Mouse (Mus musculus) midbrain, postnatal 0 days (tissue): ENCODE measurements around the gene Reep6. TPM values are rescaled to one million over a fixed set of nuclear protein-coding genes. Genes with fewer than 3 reads are reported as not detected.

Experiments used
- ATAC-seq: fragments of 200-750 bp; cut with Nextera tagmentation; 2 replicates; pipeline ENCODE4 v1.8.0; 2017; ENCODE audit warnings: moderate number of reproducible peaks, mild to moderate bottlenecking, moderate TSS enrichment, moderate library complexity; ENCODE audit not compliant: low FRiP score
- DNase-seq: peaks from one replicate; pipeline ENCODE4 v3.0.0-alpha.2; 2015; ENCODE audit warnings: low spot score
- H3K27ac ChIP-seq: fragments of 300-500 bp; sonication (generic); 2 replicates; pipeline ENCODE4 v1.5.1; 2014; ENCODE audit warnings: low read depth, mild to moderate bottlenecking, low read length, mixed read lengths
- H3K27me3 ChIP-seq: fragments of 300-500 bp; sonication (generic); 2 replicates; pipeline ENCODE4 v1.6.1; 2014; ENCODE audit warnings: low read length, control low read depth, mixed read lengths; ENCODE audit not compliant: insufficient read depth
- H3K36me3 ChIP-seq: fragments of 300-500 bp; sonication (generic); 2 replicates; pipeline ENCODE4 v1.6.1; 2014; ENCODE audit warnings: low read length, control low read depth, mixed read lengths; ENCODE audit not compliant: insufficient read depth
- H3K4me1 ChIP-seq: fragments of 300-500 bp; sonication (generic); 2 replicates; pipeline ENCODE4 v1.6.1; 2014; ENCODE audit warnings: mild to moderate bottlenecking, control low read depth, antibody characterized with exemption, low read length, mixed read lengths; ENCODE audit not compliant: insufficient read depth
- H3K4me2 ChIP-seq: fragments of 300-500 bp; sonication (generic); 2 replicates; pipeline ENCODE4 v1.6.1; 2014; ENCODE audit warnings: low read depth, mild to moderate bottlenecking, low read length, mixed read lengths; ENCODE audit not compliant: poor library complexity, severe bottlenecking
- H3K4me3 ChIP-seq: fragments of 300-500 bp; sonication (generic); 2 replicates; pipeline ENCODE4 v1.5.1; 2014; ENCODE audit warnings: low read depth, mild to moderate bottlenecking, low read length, moderate library complexity
- H3K9ac ChIP-seq: fragments of 300-500 bp; sonication (generic); replicated peaks from 2 replicates; pipeline ENCODE4 v1.6.1; 2014; ENCODE audit warnings: mild to moderate bottlenecking, low read length, moderate library complexity, mixed read lengths; ENCODE audit not compliant: poor library complexity, severe bottlenecking
- H3K9me3 ChIP-seq: fragments of 300-500 bp; sonication (generic); 2 replicates; pipeline ENCODE4 v1.6.1; 2016; ENCODE audit warnings: low read length, control low read depth
- CTCF ChIP-seq: IDR thresholded peaks from 2 replicates; pipeline ENCODE4 v1.5.1; 2016; ENCODE audit warnings: antibody characterized with exemption, mild to moderate bottlenecking
- WGBS: fragments of 180-500 bp; shearing (Covaris S2); extraction: QIAGEN DNeasy Blood & Tissue Kit; methylation state at CpG from one replicate; pipeline ENCODE4 v1.1.7; 2014; 5-methylcytosine and 5-hydroxymethylcytosine counted together
- polyA plus RNA-seq: library from polyadenylated mRNA; unstranded; fragments of >200 nt; fragmentation: Nextera tagmentation; extraction: Ambion mirVana; gene quantifications from 2 replicates; pipeline ENCODE4 v1.2.1, GENCODE M21; 2015
- total RNA-seq: library from RNA; depleted of rRNA; stranded (reverse); fragments of >200 nt; gene quantifications from 2 replicates; pipeline ENCODE4 v1.2.3, GENCODE M21; 2014

Reep6 gene
- total and polyA plus RNA-seq, 2 experiments from 2014 or later = 5.3 to 7.0 TPM

- Histone ChIP-seq H3K4me2 (no peak overlapping the region), H3K4me3 (no peak overlapping the region), H3K36me3 (peaks cover 62% of the 10 kb centered on the region), H3K4me1 (peaks cover 3% of the 10 kb centered on the region), H3K27ac (no peak overlapping the region), H3K27me3 (no peaks in the 10 kb centered on the region), H3K9ac (no peak overlapping the region), H3K9me3 (no peaks in the 10 kb centered on the region)
- TF ChIP-seq CTCF = no peak
- DNase-seq (no peak), ATAC-seq (no peak)
- 41% methylated on average over 11 of the region's 11 CpGs for WGBS
Observed at GRCm38 (mm10) chr10:80316359-80316781, 13.4 kb upstream of the Reep6 start.

GRCm38 (mm10) chr10:80317011-80317410 is 12.7 kb upstream of the Reep6 start:
- H3K27ac ChIP-seq = 0 out of 2 replicates have a peak overlapping the region, but pooled peaks have one; percentile 12
- DNase-seq = no peak
- no peaks in the 10 kb centered on the region for H3K27me3 ChIP-seq
- no peak for ATAC-seq
- H3K4me1 ChIP-seq = peaks cover 3% of the 10 kb centered on the region
- H3K4me2 ChIP-seq = no peak overlapping the region
- no peaks in the 10 kb centered on the region for H3K9me3 ChIP-seq
- no peak overlapping the region for H3K4me3 ChIP-seq
- no peak overlapping the region for H3K9ac ChIP-seq
- WGBS = 59% methylated on average over 10 of the region's 10 CpGs
- no peak for TF ChIP-seq CTCF
- peaks cover 55% of the 10 kb centered on the region for H3K36me3 ChIP-seq

GRCm38 (mm10) chr10:80320340-80320760 is 9.4 kb upstream of the Reep6 start, which contains the start of gene 2310011J03Rik:
Gene 2310011J03Rik (minus strand): TSS chr10:80320537.
- no peak for TF ChIP-seq CTCF
- H3K36me3 ChIP-seq = peaks cover 23% of the 10 kb centered on the region
- H3K4me1 ChIP-seq = peaks cover 7% of the 10 kb centered on the region
- under 1% methylated on average over 34 of the region's 34 CpGs for WGBS
- H3K27ac ChIP-seq = peak within 1 kb of the TSS; percentile 62
- H3K27me3 ChIP-seq = no peaks in the 10 kb centered on the region
- ATAC-seq (peak; percentile 44), DNase-seq (peak; percentile 93)
- H3K4me2 ChIP-seq = peak within 1 kb of the TSS; percentile 93
- peak within 1 kb of the TSS; percentile 55 for H3K4me3 ChIP-seq
- peak within 1 kb of the TSS; percentile 75 for H3K9ac ChIP-seq
- H3K9me3 ChIP-seq = no peaks in the 10 kb centered on the region

GRCm38 (mm10) chr10:80321014-80321669 is 8.6 kb upstream of the Reep6 start:
- H3K9ac ChIP-seq = no peak overlapping the region
- H3K4me2 ChIP-seq = no peak overlapping the region
- H3K4me1 ChIP-seq = peaks cover 7% of the 10 kb centered on the region
- H3K27ac ChIP-seq = no peak overlapping the region
- peaks cover 20% of the 10 kb centered on the region for H3K36me3 ChIP-seq
- no peak for TF ChIP-seq CTCF
- H3K9me3 ChIP-seq = no peaks in the 10 kb centered on the region
- ATAC-seq (no peak), DNase-seq (no peak)
- no peak overlapping the region for H3K4me3 ChIP-seq
- WGBS = 74% methylated on average over 6 of the region's 6 CpGs
- no peaks in the 10 kb centered on the region for H3K27me3 ChIP-seq

- ATAC-seq (no peak), DNase-seq (no peak)
- peak overlapping the region; percentile 90; the same call in 1 of the 2 replicates for H3K4me2 ChIP-seq
- H3K36me3 ChIP-seq = peaks cover 12% of the 10 kb centered on the region
- H3K27me3 ChIP-seq = no peaks in the 10 kb centered on the region
- no peaks in the 10 kb centered on the region for H3K9me3 ChIP-seq
- H3K4me3 ChIP-seq = no peak overlapping the region
- H3K27ac ChIP-seq = no peak overlapping the region
- H3K4me1 ChIP-seq = peaks cover 7% of the 10 kb centered on the region
- no peak for TF ChIP-seq CTCF
- H3K9ac ChIP-seq = no peak overlapping the region
- WGBS = 92% methylated on average over 21 of the region's 21 CpGs
Observed at GRCm38 (mm10) chr10:80321670-80322581, 7.8 kb upstream of the Reep6 start.
